Mouse (Mus musculus) bone marrow, adult 2 months (tissue): ENCODE results near the gene Chrna5.

Experiments used
- CTCF ChIP-seq: fragments of 200-500 bp; IDR thresholded peaks from 2 replicates; pipeline ENCODE4 v1.5.1; 2011; ENCODE audit warnings: low read length, control low read depth; ENCODE audit not compliant: control insufficient read depth, insufficient read depth
- POLR2A ChIP-seq: fragments of 200-500 bp; IDR thresholded peaks from 2 replicates; pipeline ENCODE4 v1.6.1; 2011; ENCODE audit warnings: low read depth, mild to moderate bottlenecking, control low read depth, low read length, borderline replicate concordance; ENCODE audit not compliant: control insufficient read depth

DNA sequence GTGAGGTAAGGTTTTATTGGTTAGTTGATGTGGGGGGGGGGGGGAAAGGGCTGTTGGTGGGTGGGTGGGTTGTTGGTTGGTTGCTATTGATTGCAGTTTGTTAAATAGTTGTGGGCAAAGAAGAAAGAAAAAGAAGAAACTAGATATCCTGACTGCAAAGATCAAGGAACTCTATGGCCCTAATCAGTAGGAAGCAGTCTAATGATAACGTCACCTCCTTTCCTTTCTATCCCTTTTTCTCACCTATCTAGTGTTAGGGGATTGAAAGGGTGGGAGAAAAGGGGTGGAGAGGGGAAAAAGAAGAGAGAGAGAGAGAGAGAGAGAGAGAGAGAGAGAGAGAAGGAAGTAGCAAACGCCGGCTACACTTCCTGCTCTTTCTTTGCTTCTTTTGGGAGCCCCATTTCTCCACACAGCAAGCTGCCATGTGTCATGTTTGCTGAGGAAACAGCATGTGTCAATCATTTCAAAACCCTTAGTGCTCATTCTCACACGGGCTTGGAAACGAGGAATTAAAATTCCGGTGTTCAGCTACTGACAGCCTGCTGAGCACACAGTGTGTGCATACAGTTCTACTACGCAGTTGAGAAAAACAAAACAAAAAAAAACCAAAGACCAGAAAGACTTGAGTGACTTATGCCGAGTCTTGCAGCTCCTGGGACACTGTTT lies 10.6 kb upstream of the Chrna5 start:
- TF ChIP-seq CTCF (no peak), POLR2A (no peak)
